ENCODE assay signal across 25 mouse cellular contexts in genomic region chr10:26768943-26769342, GRCm38 (mm10). TPM values are rescaled to one million over a fixed set of nuclear protein-coding genes. Genes with fewer than 3 reads are reported as not detected.
DNase-seq lines count a peak whose midpoint lies in the region; ATAC-seq and TF ChIP-seq lines count a peak whose summit lies in the region.
"Had no signal": no experiment of that assay in that cellular context is flagged by ENCODE, and none has a peak within 500 bp of the region (broad histone marks: within the 10 kb centered on the region; RNA-seq: fewer than 3 reads in every experiment).

No protein-coding gene starts in this region.

- H3K27me3 ChIP-seq in MEL (ENCODE audit: control insufficient read depth in 1 of 2, insufficient read depth in 2 of 2, low read length in 2 of 2), result no peaks in the 10 kb centered on the region
- no peaks in the 10 kb centered on the region for H3K27me3 ChIP-seq in stomach, postnatal 0 days (ENCODE audit: control insufficient read depth, insufficient read depth, low read length)
- H3K27me3 ChIP-seq: CH12.LX, Patski had no signal

- TF ChIP-seq CTCF in MEL (IDR thresholded peaks at IDR 0.05 in 2 of 3, conservative IDR thresholded peaks at IDR 0.05 in 1 of 3; ENCODE audit: control insufficient read depth in 1 of 3, insufficient read depth in 1 of 3, low read depth in 2 of 3, low read length in 3 of 3, poor library complexity in 1 of 3, severe bottlenecking in 1 of 3), result no peak
- no peak for TF ChIP-seq CTCF in stomach, postnatal 0 days (IDR thresholded peaks at IDR 0.05; ENCODE audit: low read depth)

- H3K79me2 ChIP-seq in MEL (ENCODE audit: control insufficient read depth, insufficient read depth, low read length, poor library complexity), result no peaks in the 10 kb centered on the region

- 78% methylated on average over 2 of the region's 2 CpGs for WGBS in stomach, postnatal 0 days

- no peak overlapping the region; a peak in 1 of 4 replicates for H3K4me3 ChIP-seq in MEL (ENCODE audit: control insufficient read depth in 1 of 2, insufficient read depth in 1 of 2, low read depth in 2 of 2, low read length in 2 of 2)
- no peak overlapping the region for H3K4me3 ChIP-seq in brown adipose tissue, adult 24 weeks (ENCODE audit: insufficient read depth, low read depth, low read length)
- no peak overlapping the region for H3K4me3 ChIP-seq in stomach, postnatal 0 days (ENCODE audit: low read depth, low read length)

- no peak for TF ChIP-seq RAD21 in MEL (IDR thresholded peaks at IDR 0.05; ENCODE audit: low read depth, low read length)

- no peak; a peak in 2 of 4 replicates for TF ChIP-seq EP300 in MEL (IDR thresholded peaks at IDR 0.05; ENCODE audit: low read depth in 1 of 2, low read length in 2 of 2)
- no peak for TF ChIP-seq EP300 in stomach, postnatal 0 days (optimal IDR thresholded peaks at IDR 0.05)

- ATAC-seq in cerebellum, adult (ENCODE audit: insufficient number of reproducible peaks, low FRiP score, low TSS enrichment), result no peak
- ATAC-seq in stomach, postnatal 0 days (ENCODE audit: low FRiP score, low TSS enrichment), result no peak
- ATAC-seq: activated CD4-positive, CD25-positive, alpha-beta regulatory T cell, adult 4 months; CD4-positive, CD25-positive, alpha-beta regulatory T cell, adult 4 months; Patski had no signal

- peak; percentile 62 for DNase-seq in MEL (ENCODE audit: low read depth, low spot score)
- DNase-seq in MEL-GATA-1-ER (ENCODE audit: extremely low read depth, low read depth), result peak; percentile 29
- no peak for DNase-seq in kidney, adult 8-10 months
- DNase-seq in stomach, postnatal 0 days (ENCODE audit: low spot score), result no peak
- DNase-seq: adrenal gland, adult 2 months; adrenal gland, adult 8-10 months; adrenal gland, postnatal 10 days; adrenal gland, postnatal 14 days; adrenal gland, postnatal 25 days; adrenal gland, postnatal 36 days; B cell, adult 2 months; cerebellum, adult 11 months; cerebellum, adult 11-12 months; cerebellum, adult 18-20 months; cerebellum, adult 2 months; cerebellum, adult 8-10 months; cerebellum, adult 9-10 months; cerebellum, adult 9-11 months had no signal

- H3K27ac ChIP-seq in MEL (ENCODE audit: control insufficient read depth, low read depth, low read length), result peak overlapping the region; percentile 46
- 0 out of 2 replicates have a peak overlapping the region, but pooled peaks have one; percentile 30 for H3K27ac ChIP-seq in brown adipose tissue, adult 24 weeks (replicated peaks; ENCODE audit: low read depth, low read length)
- H3K27ac ChIP-seq in stomach, postnatal 0 days (replicated peaks), result no peak overlapping the region

- H3K9ac ChIP-seq in MEL (ENCODE audit: control insufficient read depth, low read depth, low read length, poor library complexity, severe bottlenecking), result peak overlapping the region; percentile 33
- H3K9ac ChIP-seq in stomach, postnatal 0 days (ENCODE audit: low read length), result no peak overlapping the region

- H3K4me1 ChIP-seq in MEL (ENCODE audit: control insufficient read depth in 1 of 2, insufficient read depth in 2 of 2, low read length in 2 of 2), result peaks cover 25 to 35% of the 10 kb centered on the region in 2 experiments
- no peaks in the 10 kb centered on the region for H3K4me1 ChIP-seq in brown adipose tissue, adult 24 weeks (ENCODE audit: control insufficient read depth, insufficient read depth, insufficient read length, low read length)
- H3K4me1 ChIP-seq in stomach, postnatal 0 days (replicated peaks; ENCODE audit: control insufficient read depth, insufficient read depth), result no peaks in the 10 kb centered on the region; the same call in 1 of the 2 replicates

- no peak for TF ChIP-seq POLR2A in MEL (IDR thresholded peaks at IDR 0.05; ENCODE audit: control insufficient read depth in 1 of 2, insufficient read depth in 1 of 2, low read depth in 1 of 2, low read length in 2 of 2, poor library complexity in 1 of 2)

- H3K36me3 ChIP-seq in MEL (ENCODE audit: control insufficient read depth in 1 of 2, insufficient read depth in 2 of 2, low read length in 2 of 2), result peaks cover 0 to 30% of the 10 kb centered on the region in 2 experiments; a peak in 2 of 4 replicates
- H3K36me3 ChIP-seq in stomach, postnatal 0 days (ENCODE audit: control insufficient read depth, insufficient read depth, low read length), result no peaks in the 10 kb centered on the region
- H3K36me3 ChIP-seq: G1E had no signal

- H3K4me2 ChIP-seq in stomach, postnatal 0 days (replicated peaks; ENCODE audit: low read depth), result no peak overlapping the region

- H3K9me3 ChIP-seq in MEL (replicated peaks; ENCODE audit: insufficient read depth, low read length), result no peaks in the 10 kb centered on the region
- no peaks in the 10 kb centered on the region for H3K9me3 ChIP-seq in stomach, postnatal 0 days (ENCODE audit: control insufficient read depth, low read length)

TF ChIP-seq in MEL, 35 proteins besides CTCF, POLR2A, EP300 and RAD21:
- TF ChIP-seq GATA1 (IDR thresholded peaks at IDR 0.05; ENCODE audit: low read depth, low read length) (peak; percentile 47; the same call in 1 of the 2 replicates), TCF12 (IDR thresholded peaks at IDR 0.05; ENCODE audit: low read depth, low read length) (0 out of 2 replicates have a peak, but pooled peaks have one; percentile 48), TAL1 (IDR thresholded peaks at IDR 0.05; ENCODE audit: low read length) (peak; percentile 28; the same call in 1 of the 2 replicates), MAZ (IDR thresholded peaks at IDR 0.05; ENCODE audit: low read depth, low read length) (no peak), ZNF384 (IDR thresholded peaks at IDR 0.05; ENCODE audit: low read depth, low read length) (peak; percentile 87)

RNA-seq across cellular contexts. Expression of gene Arhgap18, which starts 15.7 kb away (rescaled TPM):
- total RNA-seq in MEL (2012; rRNA removed), result 3.4 and 4.4 TPM in 2 replicates
- 1 to 10 TPM in 1 of 2 experiments, not detected in 1; 4.4 TPM for polyA plus RNA-seq in MEL (2012; ENCODE audit: insufficient read depth in 1 of 2, insufficient read length in 2 of 2, low read depth in 1 of 2, low replicate concordance in 2 of 2, missing spikeins in 1 of 2)
- 9.8 and 22.1 TPM in 2 replicates for polyA plus RNA-seq in brown adipose tissue, adult 24 weeks (2012; ENCODE audit: insufficient read depth, insufficient read length, missing spikeins)
- 15.1 and 16.1 TPM in 2 replicates for polyA plus RNA-seq in stomach, postnatal 0 days (2015; fragmentation: Nextera tagmentation; extraction: Ambion mirVana)

Comparison
In these comparisons a context has a peak if more than half of its experiments do, and no peak if none do; other contexts are left out.
1. DNase-seq: peak in MEL (single experiment) and MEL-GATA-1-ER (single experiment); none in kidney, adult 8-10 months (0 of 2) and stomach, postnatal 0 days (single experiment).